Mouse (Mus musculus): ENCODE data around the gene Gdf10. TPM values are rescaled to one million over a fixed set of nuclear protein-coding genes. Genes with fewer than 3 reads are reported as not detected.
A peak's percentile ranks its signal among the peaks of the same experiment; 100 is the strongest.

Gdf10 gene
- total RNA-seq (2021), result 10 to 100 TPM; 12.8 to 13.4 TPM
- long read RNA-seq, experiment 1, full-length matches to known transcripts, result 9 of 11 reads
- long read RNA-seq, experiment 1, partial matches to known transcripts, result 1 of 11 reads
- long read RNA-seq, experiment 1, other reads (novel, unspliced or antisense), result 1 of 11 reads
- long read RNA-seq, experiment 2, full-length matches to known transcripts, result 8 of 8 reads
- long read RNA-seq, experiment 2, partial matches to known transcripts, result 0 of 8 reads
- long read RNA-seq, experiment 2, other reads (novel, unspliced or antisense), result 0 of 8 reads

DNA sequence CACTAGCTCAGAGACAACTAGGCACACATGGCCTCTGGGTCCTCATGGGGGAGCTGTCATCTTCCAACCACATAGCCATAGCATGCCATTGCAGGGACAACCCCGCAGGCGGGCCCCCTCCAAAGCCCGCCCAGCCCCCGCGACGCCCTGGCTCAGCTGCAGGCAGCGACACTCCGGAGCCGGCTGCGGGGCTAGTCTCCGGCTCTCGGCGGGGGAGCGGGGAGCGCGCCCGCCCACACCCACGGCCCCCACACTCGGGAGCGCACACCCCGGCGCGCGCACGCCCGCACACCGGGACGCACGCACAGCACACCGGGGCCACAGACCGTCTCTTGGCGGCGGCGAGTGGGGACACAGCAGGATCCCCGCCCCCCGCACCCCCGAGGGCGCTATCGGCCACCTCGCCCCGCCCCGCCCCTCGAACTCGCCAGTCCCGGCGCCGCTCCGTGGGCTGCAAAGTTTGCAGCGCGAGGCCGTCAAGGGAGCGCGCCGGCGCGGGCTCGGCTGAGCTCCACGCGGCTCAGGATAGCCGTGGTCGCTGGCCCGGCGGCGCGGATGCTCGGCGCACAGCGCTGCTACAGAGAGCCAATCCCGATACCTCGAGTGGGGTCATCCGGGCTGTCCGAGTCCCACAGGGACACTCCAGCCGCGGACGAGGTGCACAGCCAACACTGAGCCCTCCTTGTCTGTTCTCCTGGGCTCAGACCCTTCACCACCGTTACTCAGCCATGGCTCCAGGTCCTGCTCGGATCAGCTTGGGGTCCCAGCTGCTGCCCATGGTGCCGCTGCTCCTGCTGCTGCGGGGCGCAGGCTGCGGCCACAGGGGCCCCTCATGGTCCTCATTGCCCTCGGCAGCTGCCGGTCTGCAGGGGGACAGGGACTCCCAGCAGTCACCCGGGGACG, at the start of gene Gdf10:
TSS of gene Gdf10 (plus strand) at position 420 of the 903 bp plus-strand sequence.
- DNase-seq, result peak; percentile 36 to 60

GRCm38 (mm10) chr14:33878826-33879225, 44.6 kb upstream of the Gdf10 start:
- DNase-seq, result no peak

DNA sequence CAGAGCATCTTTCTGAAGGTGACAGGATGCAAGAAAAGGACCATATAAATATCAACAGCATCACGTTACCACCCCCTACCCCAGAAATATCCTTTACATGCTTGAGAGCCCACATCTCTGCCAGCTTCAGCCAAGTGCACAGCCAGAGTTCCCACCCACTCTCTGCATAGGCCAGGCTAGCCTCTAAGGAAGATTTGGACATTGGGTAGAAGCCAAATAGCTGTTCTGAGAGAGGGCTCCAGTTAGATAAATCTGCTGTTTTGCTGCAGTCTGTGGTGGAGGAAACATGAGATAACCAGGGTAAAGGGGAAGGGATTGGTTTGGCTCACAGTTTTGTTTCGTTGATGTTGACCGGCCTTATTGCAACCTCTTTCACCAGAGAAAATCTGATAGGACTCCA, 43.2 kb upstream of the Gdf10 start:
- DNase-seq, result no peak

DNA sequence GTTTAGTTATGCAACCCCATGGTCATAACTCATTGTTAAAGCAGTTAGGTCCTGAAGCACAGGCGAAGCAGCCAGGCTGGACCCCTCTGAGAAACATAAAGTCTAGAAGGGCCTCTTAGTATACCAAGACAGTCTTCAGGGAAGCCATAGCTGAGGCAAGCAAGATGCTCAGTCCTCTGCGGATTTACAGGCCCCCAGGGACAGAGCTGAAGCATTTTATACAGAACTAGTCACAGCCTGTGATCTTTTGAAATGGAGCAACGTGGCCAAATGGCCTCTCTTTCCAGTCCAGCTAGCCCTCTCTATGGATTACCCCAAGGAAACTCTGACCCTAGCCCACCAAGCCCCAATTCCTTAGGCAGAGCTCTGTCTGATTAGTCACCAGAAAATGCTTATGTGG, 41.9 kb upstream of the Gdf10 start:
- no peak for DNase-seq

GRCm38 (mm10) chr14:33883046-33883445, 40.3 kb upstream of the Gdf10 start:
- DNase-seq, result no peak

DNA sequence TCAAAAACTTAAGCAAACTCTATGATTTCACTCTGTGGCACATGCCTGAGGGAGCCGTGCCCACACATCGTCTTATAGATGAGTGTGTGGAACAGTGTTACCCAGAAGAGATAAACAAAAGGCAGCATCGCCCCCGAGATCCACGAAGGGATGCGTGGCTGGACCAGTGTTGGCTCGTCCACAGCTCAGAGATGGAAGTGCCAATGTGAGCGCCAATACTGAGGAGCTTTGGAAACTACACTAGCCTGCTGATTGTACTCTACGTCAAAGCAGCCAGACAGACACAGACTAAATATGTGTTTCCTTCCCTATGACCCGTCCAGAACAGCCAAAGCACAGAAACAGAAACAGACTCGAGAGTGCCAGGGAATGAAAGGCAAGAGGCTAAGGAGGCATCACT, 37.9 kb upstream of the Gdf10 start:
- DNase-seq, result no peak

DNA sequence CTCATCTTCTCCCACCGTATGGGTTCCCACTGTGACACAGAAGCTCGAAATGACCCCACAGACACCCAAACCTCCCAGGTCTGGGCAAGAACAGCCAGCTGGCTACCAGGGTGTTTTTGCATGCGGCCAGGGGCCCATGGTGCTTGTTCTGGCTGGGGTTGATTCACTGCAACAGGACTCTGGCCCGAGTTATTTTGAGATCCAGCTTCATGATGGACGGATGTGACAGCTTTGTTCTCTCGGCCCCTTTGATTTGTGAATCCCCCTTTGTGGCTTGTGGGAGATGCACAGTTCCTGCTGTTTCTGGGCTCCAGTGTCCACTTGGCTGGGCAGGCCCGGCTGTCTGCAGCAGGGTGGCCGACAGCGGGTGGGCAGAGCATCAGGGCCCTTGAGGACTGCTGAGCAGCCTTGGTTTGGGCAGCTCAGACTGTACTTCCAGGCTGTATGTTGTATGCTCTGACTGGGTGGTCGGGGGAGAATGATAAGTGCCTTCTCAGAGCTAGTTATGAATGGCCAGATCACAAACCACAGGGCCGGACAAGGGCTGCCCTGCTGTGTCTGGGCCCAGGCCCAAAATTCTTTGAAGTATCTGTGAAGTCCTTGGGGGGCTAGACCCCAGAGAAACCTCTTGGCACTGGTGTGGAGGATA, 34.9 kb upstream of the Gdf10 start:
- DNase-seq, result no peak

DNA sequence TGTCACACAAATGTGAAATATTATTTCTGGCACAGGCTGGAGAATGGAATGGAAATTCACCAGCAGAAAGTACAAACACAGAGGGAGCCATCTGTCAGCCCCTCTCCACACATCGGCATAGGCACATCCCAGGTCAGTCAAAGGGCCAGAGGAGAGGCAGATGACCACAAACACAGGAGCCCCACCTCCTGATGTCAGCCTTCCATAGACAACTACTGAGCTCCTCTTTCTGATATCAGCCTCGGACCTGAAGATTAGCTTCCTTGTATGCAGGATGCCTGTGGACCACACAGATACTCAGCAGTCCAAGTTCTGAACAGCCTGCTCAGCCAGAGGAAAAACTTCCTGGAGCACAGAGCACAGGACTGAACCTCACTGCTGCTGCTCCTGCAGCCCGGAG, 33.4 kb upstream of the Gdf10 start:
- DNase-seq, result no peak

DNA sequence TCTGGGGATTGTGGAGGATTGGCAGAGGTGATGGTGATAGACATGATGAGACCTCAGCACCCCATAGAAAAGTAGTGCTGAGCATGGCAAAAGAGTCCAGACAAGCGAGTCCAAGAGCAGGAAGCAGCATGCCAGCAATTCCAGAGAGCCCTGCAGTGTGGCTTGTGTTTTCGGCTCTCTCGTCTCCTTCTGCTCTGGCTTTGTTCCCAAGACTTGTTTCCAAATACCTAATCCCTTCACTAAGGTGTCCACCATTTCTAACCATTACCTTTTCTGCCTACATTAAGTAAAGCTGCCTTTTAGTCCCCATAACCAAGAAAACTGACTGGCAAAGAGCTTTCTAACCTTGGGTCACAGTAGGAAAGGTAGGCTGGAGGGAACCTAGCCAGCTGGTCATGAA, 31.9 kb upstream of the Gdf10 start:
- DNase-seq, result no peak

- no peak for DNase-seq
These were observed 27.6 kb upstream of the Gdf10 start for GRCm38 (mm10) chr14:33895777-33896176.

- peak; percentile 16 to 17 for DNase-seq
These were observed 26.6 kb upstream of the Gdf10 start for GRCm38 (mm10) chr14:33896628-33897300.

- peak; percentile 5 to 32 for DNase-seq
These were observed 20.6 kb upstream of the Gdf10 start for GRCm38 (mm10) chr14:33902783-33903182.

GRCm38 (mm10) chr14:33903199-33903598, 20.2 kb upstream of the Gdf10 start:
- no peak for DNase-seq

- DNase-seq, result no peak
These were observed 18.5 kb upstream of the Gdf10 start for GRCm38 (mm10) chr14:33904851-33905250.

DNA sequence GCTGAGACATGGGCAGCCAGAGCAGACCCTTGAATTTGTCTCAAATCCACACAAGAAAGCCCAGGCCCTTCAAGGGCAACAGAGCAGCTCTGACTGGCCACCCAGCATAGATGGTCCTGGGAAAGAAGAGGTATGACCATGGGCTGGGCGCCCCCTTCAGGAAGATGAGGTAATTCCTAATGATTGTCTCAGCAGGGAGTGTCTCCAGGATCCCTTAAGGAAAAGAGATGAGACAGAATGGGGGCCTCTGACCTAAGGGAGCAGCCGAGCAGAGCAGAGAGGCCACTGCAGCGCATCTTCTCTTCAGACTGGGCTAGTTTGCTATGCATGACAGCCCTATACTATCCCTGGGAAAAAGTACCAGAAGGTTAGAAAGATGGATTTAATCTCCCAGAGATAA, 9.7 kb upstream of the Gdf10 start:
- peak; percentile 70 to 86 for DNase-seq

- no peak for DNase-seq
These were observed 9.2 kb upstream of the Gdf10 start for GRCm38 (mm10) chr14:33914206-33914605.

- DNase-seq, result no peak
These were observed 2.4 kb upstream of the Gdf10 start for GRCm38 (mm10) chr14:33920727-33921559.

GRCm38 (mm10) chr14:33922771-33923167, 618 bp upstream of the Gdf10 start:
- no peak for DNase-seq

DNA sequence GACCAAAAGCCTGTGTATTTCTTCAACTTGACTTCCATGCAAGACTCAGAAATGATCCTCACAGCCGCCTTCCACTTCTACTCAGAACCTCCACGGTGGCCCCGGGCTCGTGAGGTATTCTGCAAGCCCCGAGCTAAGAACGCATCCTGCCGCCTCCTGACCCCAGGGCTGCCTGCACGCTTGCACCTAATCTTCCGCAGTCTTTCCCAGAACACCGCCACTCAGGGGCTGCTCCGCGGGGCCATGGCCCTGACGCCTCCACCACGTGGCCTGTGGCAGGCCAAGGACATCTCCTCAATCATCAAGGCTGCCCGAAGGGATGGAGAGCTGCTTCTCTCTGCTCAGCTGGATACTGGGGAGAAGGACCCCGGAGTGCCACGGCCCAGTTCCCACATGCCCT, 8.5 kb downstream of the Gdf10 start:
- DNase-seq, result peak in 1 of 2 experiments; percentile 26

- peak; percentile 75 to 85 for DNase-seq
These were observed 9.7 kb downstream of the Gdf10 start for GRCm38 (mm10) chr14:33932935-33933703.
